Mouse (Mus musculus) spleen, adult 2 months (tissue): ENCODE measurements around the gene Cntnap2.

Source experiments
- CTCF ChIP-seq: fragments of 200-500 bp; IDR thresholded peaks from 2 replicates; pipeline ENCODE4 v1.5.1; 2011; ENCODE audit warnings: mild to moderate bottlenecking, inconsistent platforms; ENCODE audit not compliant: insufficient read depth, insufficient read length, insufficient replicate concordance; ENCODE audit errors: extremely low read depth
- POLR2A ChIP-seq: fragments of 200-500 bp; IDR thresholded peaks from 2 replicates; pipeline ENCODE4 v1.6.1; 2011; ENCODE audit warnings: low read depth, low read length, inconsistent platforms

GRCm38 (mm10) chr6:46763481-46763880, 1704.3 kb downstream of the Cntnap2 start:
- TF ChIP-seq POLR2A (no peak), CTCF (no peak)
